Mouse (Mus musculus) CH12.LX (cell line): ENCODE data around the gene Myo10. TPM values are rescaled to one million over a fixed set of nuclear protein-coding genes. Genes with fewer than 3 reads are reported as not detected.

ENCODE experiments used
- DNase-seq: peaks from one replicate; pipeline ENCODE4 v3.0.0-alpha.2; 2013; ENCODE audit errors: extremely low read depth
- H3K27ac ChIP-seq: 2 replicates; pipeline ENCODE4 v1.5.1; 2012; ENCODE audit warnings: low read depth, mild to moderate bottlenecking, control low read depth, moderate library complexity; ENCODE audit not compliant: insufficient read depth
- H3K27me3 ChIP-seq: replicated peaks from 2 replicates; pipeline ENCODE3; 2012; ENCODE audit warnings: inconsistent platforms
- H3K36me3 ChIP-seq, 2 experiments: replicated peaks in 1 of 2; 2 replicates each; pipeline versions ENCODE3 to v1.6.1; 2012; ENCODE audit warnings: inconsistent platforms in 1 of 2, low read length in 1 of 2, mild to moderate bottlenecking in 1 of 2, mixed read lengths in 1 of 2, moderate library complexity in 1 of 2; ENCODE audit not compliant: control insufficient read depth in 1 of 2, insufficient read depth in 1 of 2
- H3K4me1 ChIP-seq, 2 experiments: 2 replicates each; pipeline ENCODE4 v1.6.1; 2012; ENCODE audit warnings: inconsistent platforms in 1 of 2, moderate library complexity in 1 of 2; ENCODE audit not compliant: insufficient read depth in 2 of 2, control insufficient read depth in 1 of 2
- H3K4me2 ChIP-seq: 2 replicates; pipeline ENCODE4 v1.6.1; 2012; ENCODE audit warnings: low read depth, mild to moderate bottlenecking, control low read depth; ENCODE audit not compliant: poor library complexity, insufficient read depth, severe bottlenecking
- H3K4me3 ChIP-seq, 3 experiments: fragments of 150-350 bp in 1 of 3; sonication (generic) in 1 of 3; replicated peaks in 1 of 3; 2 replicates each; pipeline versions ENCODE3 to v1.5.1; 2011 to 2012; ENCODE audit warnings: low read depth in 2 of 3, low read length in 2 of 3, mild to moderate bottlenecking in 2 of 3, moderate library complexity in 2 of 3, control low read depth in 1 of 3, improper control_type of control experiment in 1 of 3, inconsistent platforms in 1 of 3, mixed read lengths in 1 of 3; ENCODE audit not compliant: poor library complexity in 1 of 3
- H3K79me2 ChIP-seq: replicated peaks from 2 replicates; pipeline ENCODE4 v1.6.1; 2012; ENCODE audit warnings: mild to moderate bottlenecking, moderate library complexity; ENCODE audit not compliant: control insufficient read depth, poor library complexity, insufficient read depth, severe bottlenecking; ENCODE audit errors: extremely low read depth
- H3K9ac ChIP-seq: 2 replicates; pipeline ENCODE4 v1.6.1; 2012; ENCODE audit warnings: low read depth, mild to moderate bottlenecking, control low read depth, moderate library complexity; ENCODE audit not compliant: insufficient read depth
- H3K9me3 ChIP-seq: replicated peaks from 2 replicates; pipeline ENCODE3; 2012; ENCODE audit warnings: low read length, inconsistent platforms, mixed read lengths
- CHD1 ChIP-seq: IDR thresholded peaks from 2 replicates; pipeline ENCODE4 v1.6.1; 2012; ENCODE audit warnings: low read depth, low read length, improper control_type of control experiment, inconsistent platforms
- CHD2 ChIP-seq: IDR thresholded peaks from 2 replicates; pipeline ENCODE4 v1.6.1; 2011; ENCODE audit warnings: low read length, improper control_type of control experiment
- CTCF ChIP-seq, 2 experiments: IDR thresholded peaks in 1 of 2; conservative IDR thresholded peaks in 1 of 2; 2 replicates each; pipeline ENCODE4 v1.5.1; 2011 to 2012; ENCODE audit warnings: low read depth in 2 of 2, low read length in 2 of 2, improper control_type of control experiment in 1 of 2, inconsistent platforms in 1 of 2, mild to moderate bottlenecking in 1 of 2, moderate library complexity in 1 of 2
- ELF1 ChIP-seq: IDR thresholded peaks from 2 replicates; pipeline ENCODE4 v1.6.1; 2014; ENCODE audit warnings: low read depth, mild to moderate bottlenecking, inconsistent platforms, low read length, improper control_type of control experiment
- EP300 ChIP-seq: IDR thresholded peaks from 2 replicates; pipeline ENCODE4 v1.6.1; 2011; ENCODE audit warnings: low read length, improper control_type of control experiment
- ETS1 ChIP-seq: conservative IDR thresholded peaks from 2 replicates; pipeline ENCODE4 v1.6.1; 2012; ENCODE audit warnings: low read depth, mild to moderate bottlenecking, inconsistent platforms, low read length, improper control_type of control experiment, moderate library complexity
- HCFC1 ChIP-seq: IDR thresholded peaks from 2 replicates; pipeline ENCODE4 v1.6.1; 2012; ENCODE audit warnings: low read depth, mild to moderate bottlenecking, inconsistent platforms, low read length, improper control_type of control experiment
- IRF4 ChIP-seq: IDR thresholded peaks from 2 replicates; pipeline ENCODE4 v1.6.1; 2014; ENCODE audit warnings: low read depth, mild to moderate bottlenecking, inconsistent platforms, low read length, improper control_type of control experiment
- KAT2A ChIP-seq: IDR thresholded peaks from 2 replicates; pipeline ENCODE4 v1.6.1; 2012; ENCODE audit warnings: low read length, improper control_type of control experiment, inconsistent platforms; ENCODE audit not compliant: insufficient replicate concordance
- MAZ ChIP-seq: IDR thresholded peaks from 2 replicates; pipeline ENCODE4 v1.6.1; 2012; ENCODE audit warnings: low read depth, mild to moderate bottlenecking, inconsistent platforms, low read length, improper control_type of control experiment, moderate library complexity
- MEF2A ChIP-seq: IDR thresholded peaks from 2 replicates; pipeline ENCODE4 v1.6.1; 2014; ENCODE audit warnings: low read depth, mild to moderate bottlenecking, inconsistent platforms, low read length, improper control_type of control experiment, borderline replicate concordance
- MXI1 ChIP-seq: IDR thresholded peaks from 2 replicates; pipeline ENCODE4 v1.6.1; 2011; ENCODE audit warnings: mild to moderate bottlenecking, low read depth, low read length, improper control_type of control experiment
- NELFE ChIP-seq: IDR thresholded peaks from 2 replicates; pipeline ENCODE4 v1.6.1; 2011; ENCODE audit warnings: low read depth, low read length, improper control_type of control experiment
- NRF1 ChIP-seq: IDR thresholded peaks from 2 replicates; pipeline ENCODE4 v1.6.1; 2014; ENCODE audit warnings: low read depth, mild to moderate bottlenecking, inconsistent platforms, low read length, improper control_type of control experiment, moderate library complexity
- PAX5 ChIP-seq: IDR thresholded peaks from 2 replicates; pipeline ENCODE4 v1.6.1; 2012; ENCODE audit warnings: low read length, inconsistent platforms, mixed read lengths
- RAD21 ChIP-seq: IDR thresholded peaks from 2 replicates; pipeline ENCODE4 v1.6.1; 2011; ENCODE audit warnings: low read depth, mild to moderate bottlenecking, low read length, improper control_type of control experiment, moderate library complexity
- RCOR1 ChIP-seq: conservative IDR thresholded peaks from 2 replicates; pipeline ENCODE4 v1.6.1; 2012; ENCODE audit warnings: low read depth, mild to moderate bottlenecking, inconsistent platforms, low read length, improper control_type of control experiment
- SMC3 ChIP-seq: IDR thresholded peaks from 2 replicates; pipeline ENCODE4 v1.6.1; 2011; ENCODE audit warnings: low read depth, low read length, improper control_type of control experiment
- TBP ChIP-seq: conservative IDR thresholded peaks from 2 replicates; pipeline ENCODE4 v1.6.1; 2011; ENCODE audit warnings: low read depth, low read length, improper control_type of control experiment
- UBTF ChIP-seq: IDR thresholded peaks from 2 replicates; pipeline ENCODE4 v1.6.1; 2012; ENCODE audit warnings: low read depth, mild to moderate bottlenecking, inconsistent platforms, low read length, improper control_type of control experiment, moderate library complexity
- USF1 ChIP-seq: IDR thresholded peaks from 2 replicates; pipeline ENCODE4 v1.6.1; 2014; ENCODE audit warnings: low read depth, mild to moderate bottlenecking, inconsistent platforms, low read length, improper control_type of control experiment
- USF2 ChIP-seq: conservative IDR thresholded peaks from 2 replicates; pipeline ENCODE4 v1.6.1; 2011; ENCODE audit warnings: low read depth, low read length, improper control_type of control experiment
- ZC3H11A ChIP-seq: IDR thresholded peaks from 2 replicates; pipeline ENCODE4 v1.6.1; 2012; ENCODE audit warnings: low read depth, mild to moderate bottlenecking, inconsistent platforms, low read length, improper control_type of control experiment
- ZMIZ1 ChIP-seq: IDR thresholded peaks from 2 replicates; pipeline ENCODE4 v1.6.1; 2012; ENCODE audit warnings: low read depth, mild to moderate bottlenecking, inconsistent platforms, low read length, improper control_type of control experiment
- ZNF384 ChIP-seq: IDR thresholded peaks from 2 replicates; pipeline ENCODE4 v1.6.1; 2012; ENCODE audit warnings: low read depth, low read length, improper control_type of control experiment, inconsistent platforms
- dilution Hi-C: fragments of 300-500 bp; cut with MboI; formaldehyde crosslinking; loops from 2 replicates; pipeline ENCODE4 v1.14.3; 2020; ENCODE audit warnings: low sequenced_read_pairs; ENCODE audit not compliant: extremely low pct_unique_long_range_greater_than_20kb, extremely low pct_ligation_motif_present
- in situ Hi-C: fragments of 300-500 bp; cut with MboI; formaldehyde crosslinking; loops from 3 replicates; pipeline ENCODE4 v1.14.3; 2019; ENCODE audit warnings: low sequenced_read_pairs, low pct_ligation_motif_present, low pct_unique_long_range_greater_than_20kb, mixed read lengths
- polyA plus RNA-seq: library from polyadenylated mRNA; unstranded; fragments of >175 nt; gene quantifications from 2 replicates; pipeline ENCODE4 v1.2.1, GENCODE M21; 2012; ENCODE audit warnings: low read depth; ENCODE audit not compliant: insufficient read length
- total RNA-seq, 2 experiments: library from RNA; depleted of rRNA; stranded (reverse); fragments of 300-350 nt in 1 of 2; fragments of >200 nt in 1 of 2; gene quantifications; 2 replicates each; pipeline ENCODE4 v1.2.3; 2012 to 2014

Myo10 gene
- total and polyA plus RNA-seq, 3 experiments, result 6.4 to 13.6 (median 8.6) TPM

DNA sequence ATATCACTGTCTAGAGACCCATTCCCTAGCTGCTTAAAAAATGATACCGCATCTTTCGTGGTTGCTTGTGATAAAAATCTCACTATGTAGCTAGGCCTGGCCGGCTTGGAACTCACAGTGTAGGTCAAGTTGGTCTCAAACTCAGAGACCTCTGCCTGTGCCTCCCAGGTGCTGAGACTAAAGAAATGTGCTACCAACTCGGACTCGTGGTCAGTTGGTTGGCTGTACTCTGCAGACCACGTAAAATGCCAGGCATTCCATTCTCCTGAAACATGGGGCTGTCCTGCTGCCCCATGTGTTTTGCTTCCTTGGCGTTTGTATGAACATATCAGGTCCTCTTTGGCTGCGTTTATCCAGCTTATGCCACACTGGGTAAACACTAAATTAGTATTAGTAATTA lies 156.6 kb downstream of the Myo10 start:
- Histone ChIP-seq H3K79me2 (no peaks in the 10 kb centered on the region), H3K4me3 (no peak overlapping the region), H3K4me1 (peaks cover 0 to 26% of the 10 kb centered on the region in 2 experiments; a peak in 3 of 4 replicates), H3K9me3 (no peaks in the 10 kb centered on the region), H3K4me2 (no peak overlapping the region), H3K27me3 (no peaks in the 10 kb centered on the region), H3K36me3 (peaks cover 18 to 74% of the 10 kb centered on the region in 2 experiments), H3K27ac (no peak overlapping the region), H3K9ac (no peak overlapping the region)
- dilution Hi-C loops, result no loop called here
- in situ Hi-C loops, result no loop called here
- no peak for TF ChIP-seq HCFC1
- no peak for TF ChIP-seq CHD1
- no peak for TF ChIP-seq NRF1
- no peak for TF ChIP-seq CTCF (conservative IDR thresholded peaks at IDR 0.05 in 1 of 2, IDR thresholded peaks at IDR 0.05 in 1 of 2; ENCODE audit: low read depth in 2 of 2, low read length in 2 of 2)
- no peak for TF ChIP-seq NELFE
- TF ChIP-seq CHD2, result no peak
- TF ChIP-seq MAZ, result no peak
- no peak for TF ChIP-seq USF1
- TF ChIP-seq KAT2A, result no peak
- TF ChIP-seq IRF4, result no peak
- TF ChIP-seq ETS1, result no peak
- TF ChIP-seq SMC3, result no peak
- TF ChIP-seq RAD21, result no peak
- no peak for TF ChIP-seq ZNF384
- TF ChIP-seq UBTF, result no peak
- no peak for TF ChIP-seq USF2
- no peak for TF ChIP-seq ZC3H11A
- TF ChIP-seq PAX5, result no peak
- TF ChIP-seq ELF1, result no peak
- no peak for DNase-seq

DNA sequence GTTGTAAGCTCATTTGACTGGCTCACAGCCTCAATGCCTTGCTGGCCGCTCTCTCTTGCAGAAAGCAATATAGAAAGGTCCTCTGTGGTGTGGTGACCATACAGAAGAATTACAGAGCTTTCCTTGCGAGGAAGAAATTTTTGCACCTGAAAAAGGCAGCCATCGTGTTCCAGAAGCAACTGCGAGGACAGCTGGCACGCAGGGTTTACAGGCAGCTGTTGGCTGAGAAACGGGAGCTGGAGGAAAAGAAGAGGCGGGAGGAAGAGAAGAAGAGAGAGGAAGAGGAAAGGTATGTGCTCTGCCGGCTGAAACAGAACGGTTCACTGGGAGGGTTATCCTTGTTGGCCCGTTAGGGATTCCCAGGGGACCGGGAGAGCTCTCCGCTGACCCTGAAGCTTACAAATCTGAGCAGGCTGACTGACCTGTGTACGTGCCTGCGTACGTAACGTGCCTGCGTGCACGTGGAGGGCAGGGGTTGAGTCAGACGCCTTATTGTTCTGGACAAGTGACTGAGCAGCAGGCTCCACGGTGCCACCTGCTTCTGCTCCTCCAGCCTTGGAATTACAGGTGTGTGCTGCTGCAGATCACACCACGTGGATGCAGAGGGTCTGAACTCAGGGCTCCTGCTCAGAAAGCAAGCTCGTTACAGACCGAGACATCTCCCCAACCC lies 157.3 kb downstream of the Myo10 start:
- H3K27ac ChIP-seq, result no peak overlapping the region
- no peaks in the 10 kb centered on the region for H3K79me2 ChIP-seq
- H3K9ac ChIP-seq, result no peak overlapping the region
- dilution Hi-C loops, result no loop called here
- no peak overlapping the region for H3K4me2 ChIP-seq
- TF ChIP-seq EP300, result no peak
- no peak for TF ChIP-seq MXI1
- no peak for TF ChIP-seq RCOR1
- no peak for TF ChIP-seq TBP
- no peak for TF ChIP-seq ZMIZ1
- TF ChIP-seq PAX5, result no peak
- TF ChIP-seq MEF2A, result no peak
- no peak for TF ChIP-seq USF2
- H3K36me3 ChIP-seq, result peaks cover 18 to 81% of the 10 kb centered on the region in 2 experiments
- H3K27me3 ChIP-seq, result no peaks in the 10 kb centered on the region
- in situ Hi-C loops, result no loop called here
- no peak for DNase-seq
- H3K4me1 ChIP-seq, result peaks cover 0 to 30% of the 10 kb centered on the region in 2 experiments; a peak in 3 of 4 replicates
- no peaks in the 10 kb centered on the region for H3K9me3 ChIP-seq
- no peak overlapping the region for H3K4me3 ChIP-seq
